Mouse (Mus musculus) lung, adult 2 months (tissue): Measurements from ENCODE around the gene Ascl4.

Experiments
- CTCF ChIP-seq: fragments of 200-500 bp; IDR thresholded peaks from 2 replicates; pipeline ENCODE4 v1.5.1; 2011; ENCODE audit warnings: mild to moderate bottlenecking, low read length, control low read depth; ENCODE audit not compliant: insufficient read depth
- POLR2A ChIP-seq: fragments of 200-500 bp; IDR thresholded peaks from 2 replicates; pipeline ENCODE4 v1.6.1; 2011; ENCODE audit warnings: low read depth, mild to moderate bottlenecking, control low read depth, low read length, borderline replicate concordance; ENCODE audit errors: extremely low read depth

DNA sequence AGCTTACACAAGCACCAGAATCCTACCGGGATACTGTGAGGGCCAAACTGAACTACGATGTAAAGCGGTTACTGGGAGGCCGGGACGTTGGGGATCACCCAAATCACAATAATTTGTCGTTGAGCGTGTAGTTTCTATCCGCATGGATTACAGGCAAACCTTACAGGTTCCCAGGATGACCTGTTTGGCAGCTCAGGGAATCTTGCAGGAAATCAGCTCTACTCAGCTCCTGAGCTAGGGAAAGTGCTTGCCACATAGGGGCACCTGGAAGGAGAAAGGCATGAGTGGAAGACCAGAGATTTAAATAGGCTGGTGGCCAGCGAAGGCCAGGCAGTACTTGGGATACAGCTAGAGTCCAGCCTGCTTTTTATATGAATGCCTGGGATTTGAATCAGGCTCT is 66.4 kb downstream of the Ascl4 start:
- TF ChIP-seq CTCF (no peak), POLR2A (no peak)
